Mouse (Mus musculus) myocyte (in vitro differentiated cells): ENCODE data around the gene Tcte1. TPM values are rescaled to one million over a fixed set of nuclear protein-coding genes. Genes with fewer than 3 reads are reported as not detected.

ENCODE experiments used
- H3K27me3 ChIP-seq: one replicate; pipeline ENCODE4 v1.6.1; 2011; ENCODE audit not compliant: control insufficient read depth, insufficient read depth, insufficient read length
- H3K36me3 ChIP-seq: one replicate; pipeline ENCODE4 v1.6.1; 2011; ENCODE audit not compliant: control insufficient read depth, insufficient read depth
- H3K4me2 ChIP-seq: one replicate; pipeline ENCODE4 v1.6.1; 2011; ENCODE audit warnings: low read depth, control low read depth
- H3K4me3 ChIP-seq: one replicate; pipeline ENCODE4 v1.5.1; 2011; ENCODE audit warnings: mild to moderate bottlenecking, control low read depth, moderate library complexity
- H3K79me2 ChIP-seq: one replicate; pipeline ENCODE4 v1.6.1; 2011; ENCODE audit not compliant: control insufficient read depth, insufficient read depth
- H3ac ChIP-seq: one replicate; pipeline ENCODE4 v1.6.1; 2011; ENCODE audit not compliant: control insufficient read depth, insufficient read length
- CEBPB ChIP-seq: IDR thresholded peaks from 2 replicates; pipeline ENCODE4 v1.6.1; 2011; ENCODE audit warnings: mild to moderate bottlenecking, moderate library complexity; ENCODE audit not compliant: poor library complexity, insufficient read depth, severe bottlenecking
- E2F4 ChIP-seq: IDR thresholded peaks from one replicate; pipeline ENCODE4 v1.6.1; 2011; ENCODE audit warnings: mild to moderate bottlenecking, control low read depth, moderate library complexity; ENCODE audit not compliant: insufficient read depth
- MAX ChIP-seq: IDR thresholded peaks from one replicate; pipeline ENCODE4 v1.6.1; 2011; ENCODE audit warnings: low read depth, mild to moderate bottlenecking, control low read depth
- MYOD1 ChIP-seq, 3 experiments: IDR thresholded peaks; one replicate each; pipeline ENCODE4 v1.6.1; 2011; ENCODE audit warnings: control low read depth in 2 of 3, low read depth in 2 of 3, mild to moderate bottlenecking in 2 of 3, moderate library complexity in 1 of 3; ENCODE audit not compliant: insufficient read length in 2 of 3, control insufficient read depth in 1 of 3
- MYOG ChIP-seq, 3 experiments: IDR thresholded peaks; one replicate each; pipeline ENCODE4 v1.6.1; 2011; ENCODE audit warnings: control low read depth in 2 of 3, low read depth in 2 of 3, mild to moderate bottlenecking in 2 of 3; ENCODE audit not compliant: insufficient read length in 2 of 3, control insufficient read depth in 1 of 3, insufficient read depth in 1 of 3
- POLR2A ChIP-seq: IDR thresholded peaks from one replicate; pipeline ENCODE4 v1.6.1; 2011; ENCODE audit warnings: low read depth, mild to moderate bottlenecking, control low read depth, moderate library complexity; ENCODE audit not compliant: insufficient read length
- POLR2AphosphoS2 ChIP-seq: IDR thresholded peaks from one replicate; pipeline ENCODE4 v1.6.1; 2011; ENCODE audit warnings: low read depth, control low read depth; ENCODE audit not compliant: insufficient read length
- REST ChIP-seq: IDR thresholded peaks from one replicate; pipeline ENCODE4 v1.6.1; 2011; ENCODE audit warnings: mild to moderate bottlenecking, control low read depth, moderate library complexity; ENCODE audit not compliant: insufficient read depth, insufficient read length
- SRF ChIP-seq: IDR thresholded peaks from one replicate; pipeline ENCODE4 v1.6.1; 2011; ENCODE audit warnings: low read depth; ENCODE audit not compliant: control insufficient read depth, insufficient read length
- TCF12 ChIP-seq: IDR thresholded peaks from one replicate; pipeline ENCODE4 v1.6.1; 2011; ENCODE audit warnings: mild to moderate bottlenecking, control low read depth; ENCODE audit not compliant: poor library complexity, insufficient read depth, severe bottlenecking
- TCF3 ChIP-seq: IDR thresholded peaks from one replicate; pipeline ENCODE4 v1.6.1; 2011; ENCODE audit warnings: low read depth, control low read depth; ENCODE audit not compliant: insufficient read length
- USF1 ChIP-seq: IDR thresholded peaks from one replicate; pipeline ENCODE4 v1.6.1; 2011; ENCODE audit warnings: low read depth, mild to moderate bottlenecking, control low read depth, moderate library complexity
- polyA plus RNA-seq: library from polyadenylated mRNA; unstranded; fragments of >200 nt; fragmentation: generic; extraction: Trizol; gene quantifications from one replicate; pipeline ENCODE4 v1.2.1, GENCODE M21; 2012; ENCODE audit warnings: missing spikeins

Gene Tcte1
- polyA plus RNA-seq, 1 experiment: not detected

GRCm38 (mm10) chr17:45490532-45491154 is 32.6 kb upstream of the Tcte1 start:
- H3K36me3 ChIP-seq: no peaks in the 10 kb centered on the region
- no peak overlapping the region for H3ac ChIP-seq
- no peaks in the 10 kb centered on the region for H3K79me2 ChIP-seq
- no peak for TF ChIP-seq SRF
- H3K27me3 ChIP-seq: peaks cover 11% of the 10 kb centered on the region
- no peak overlapping the region for H3K4me3 ChIP-seq
- no peak overlapping the region for H3K4me2 ChIP-seq

- Histone ChIP-seq H3K79me2 (no peaks in the 10 kb centered on the region), H3K27me3 (peaks cover 21% of the 10 kb centered on the region), H3K4me2 (no peak overlapping the region), H3K4me3 (no peak overlapping the region), H3ac (no peak overlapping the region), H3K36me3 (no peaks in the 10 kb centered on the region)
- TF ChIP-seq E2F4 (no peak), POLR2AphosphoS2 (no peak), POLR2A (no peak), SRF (no peak), USF1 (no peak), TCF3 (no peak), REST (no peak), MAX (no peak), CEBPB (no peak), TCF12 (no peak), MYOD1 (IDR thresholded peaks at IDR 0.05; ENCODE audit: control insufficient read depth in 1 of 3, insufficient read length in 2 of 3, low read depth in 2 of 3) (no peak), MYOG (IDR thresholded peaks at IDR 0.05; ENCODE audit: control insufficient read depth in 1 of 3, insufficient read depth in 1 of 3, insufficient read length in 2 of 3, low read depth in 2 of 3) (no peak)
Observed at GRCm38 (mm10) chr17:45495398-45495797, 27.8 kb upstream of the Tcte1 start.

- H3K4me2 ChIP-seq: no peak overlapping the region
- peaks cover 10% of the 10 kb centered on the region for H3K27me3 ChIP-seq
- no peak overlapping the region for H3K4me3 ChIP-seq
- no peaks in the 10 kb centered on the region for H3K36me3 ChIP-seq
- H3K79me2 ChIP-seq: no peaks in the 10 kb centered on the region
- no peak for TF ChIP-seq POLR2AphosphoS2
- TF ChIP-seq TCF12: no peak
- no peak for TF ChIP-seq E2F4
- TF ChIP-seq MYOD1 (IDR thresholded peaks at IDR 0.05; ENCODE audit: control insufficient read depth in 1 of 3, insufficient read length in 2 of 3, low read depth in 2 of 3): no peak
- TF ChIP-seq POLR2A: no peak
- TF ChIP-seq MAX: no peak
- no peak for TF ChIP-seq MYOG (IDR thresholded peaks at IDR 0.05; ENCODE audit: control insufficient read depth in 1 of 3, insufficient read depth in 1 of 3, insufficient read length in 2 of 3, low read depth in 2 of 3)
- TF ChIP-seq CEBPB: no peak
- no peak overlapping the region for H3ac ChIP-seq
Observed at GRCm38 (mm10) chr17:45498397-45498796, 24.8 kb upstream of the Tcte1 start.

GRCm38 (mm10) chr17:45499516-45499915 is 23.7 kb upstream of the Tcte1 start:
- no peaks in the 10 kb centered on the region for H3K79me2 ChIP-seq
- no peak for TF ChIP-seq TCF12
- TF ChIP-seq POLR2A: no peak
- no peak for TF ChIP-seq TCF3
- TF ChIP-seq E2F4: no peak
- TF ChIP-seq USF1: no peak
- TF ChIP-seq CEBPB: no peak
- no peak for TF ChIP-seq POLR2AphosphoS2
- TF ChIP-seq SRF: no peak
- no peak for TF ChIP-seq MAX
- H3K4me3 ChIP-seq: no peak overlapping the region
- H3K27me3 ChIP-seq: peaks cover 10% of the 10 kb centered on the region
- H3K36me3 ChIP-seq: no peaks in the 10 kb centered on the region
- no peak overlapping the region for H3ac ChIP-seq
- no peak overlapping the region for H3K4me2 ChIP-seq

GRCm38 (mm10) chr17:45500981-45501380 is 22.3 kb upstream of the Tcte1 start:
- H3K4me2 ChIP-seq: no peak overlapping the region
- TF ChIP-seq SRF: no peak
- no peak for TF ChIP-seq POLR2AphosphoS2
- TF ChIP-seq MYOD1 (IDR thresholded peaks at IDR 0.05; ENCODE audit: control insufficient read depth in 1 of 3, insufficient read length in 2 of 3, low read depth in 2 of 3): no peak
- TF ChIP-seq TCF12: no peak
- no peak for TF ChIP-seq E2F4
- no peak overlapping the region for H3K4me3 ChIP-seq
- peaks cover 10% of the 10 kb centered on the region for H3K27me3 ChIP-seq
- no peak overlapping the region for H3ac ChIP-seq
- no peaks in the 10 kb centered on the region for H3K36me3 ChIP-seq
- no peaks in the 10 kb centered on the region for H3K79me2 ChIP-seq
